ENCODE assay signal across 8 mouse cellular contexts in genomic region chr6:87335091-87335934, GRCm38 (mm10). TPM values are rescaled to one million over a fixed set of nuclear protein-coding genes. Genes with fewer than 3 reads are reported as not detected.
DNase-seq lines count a peak whose midpoint lies in the region; ATAC-seq and TF ChIP-seq lines count a peak whose summit lies in the region.

Antxr1 (minus strand) TSS chr6:87335821.

- no peaks in the 10 kb centered on the region for H3K9me3 ChIP-seq in ES-E14 (ENCODE audit: control insufficient read depth, insufficient read depth, low read depth, low read length)
- H3K9me3 ChIP-seq in forebrain, embryonic 16.5 days (ENCODE audit: control insufficient read depth, low read length): no peaks in the 10 kb centered on the region
- no peaks in the 10 kb centered on the region for H3K9me3 ChIP-seq in lung, embryonic 14.5 days (ENCODE audit: low read depth, low read length)

- peak within 1 kb of the TSS; percentile 63 for H3K4me3 ChIP-seq in ES-E14 (ENCODE audit: insufficient read depth in 1 of 2, low read depth in 1 of 2, low read length in 2 of 2, poor library complexity in 1 of 2, severe bottlenecking in 1 of 2)
- peak within 1 kb of the TSS; percentile 82 for H3K4me3 ChIP-seq in forebrain, embryonic 16.5 days (replicated peaks; ENCODE audit: low read length)
- peak within 1 kb of the TSS; percentile 63 for H3K4me3 ChIP-seq in layer of hippocampus, adult 2 months
- H3K4me3 ChIP-seq in lung, embryonic 14.5 days (ENCODE audit: low read depth, low read length): peak within 1 kb of the TSS; percentile 72

- no peak within 1 kb of the TSS for H3K27ac ChIP-seq in ES-E14 (ENCODE audit: insufficient read depth, low read depth, low read length, poor library complexity, severe bottlenecking)
- H3K27ac ChIP-seq in forebrain, embryonic 16.5 days (ENCODE audit: low read length): peak within 1 kb of the TSS; percentile 5; the same call in 1 of the 2 replicates
- peak within 1 kb of the TSS; percentile 90 for H3K27ac ChIP-seq in layer of hippocampus, adult 2 months
- H3K27ac ChIP-seq in lung, embryonic 14.5 days (ENCODE audit: low read depth): peak within 1 kb of the TSS; percentile 95

- WGBS in forebrain, embryonic 16.5 days: under 1% methylated on average over 54 of the region's 54 CpGs
- under 1% methylated on average over 54 of the region's 54 CpGs for WGBS in lung, embryonic 14.5 days

- TF ChIP-seq CTCF in layer of hippocampus, adult 2 months (conservative IDR thresholded peaks at IDR 0.05): peak; percentile 78
- TF ChIP-seq CTCF in lung, embryonic 14.5 days (IDR thresholded peaks at IDR 0.05; ENCODE audit: low read depth): peak; percentile 63

- peak; percentile 71 for ATAC-seq in forebrain, embryonic 16.5 days
- ATAC-seq in lung, embryonic 14.5 days (ENCODE audit: insufficient read depth): peak; percentile 72

- no peaks in the 10 kb centered on the region for H3K36me3 ChIP-seq in ES-E14 (ENCODE audit: control insufficient read depth, insufficient read depth, low read length, poor library complexity, severe bottlenecking)
- H3K36me3 ChIP-seq in forebrain, embryonic 16.5 days (ENCODE audit: control insufficient read depth, insufficient read depth): no peaks in the 10 kb centered on the region
- H3K36me3 ChIP-seq in lung, embryonic 14.5 days (ENCODE audit: insufficient read depth): no peaks in the 10 kb centered on the region

- intact Hi-C loops in heart, postnatal 25 days (cut with DNase I): loop anchor here (1.0 kb wide), 1 partner anchor 234 kb away; no protein-coding TSS in a partner anchor

- H3K4me2 ChIP-seq in forebrain, embryonic 16.5 days (ENCODE audit: low read length): peak within 1 kb of the TSS; percentile 98
- H3K4me2 ChIP-seq in lung, embryonic 14.5 days: peak within 1 kb of the TSS; percentile 77

- peak within 1 kb of the TSS; percentile 31 for H3K9ac ChIP-seq in ES-E14 (ENCODE audit: insufficient read depth, low read depth, low read length, poor library complexity, severe bottlenecking)
- H3K9ac ChIP-seq in forebrain, embryonic 16.5 days (replicated peaks; ENCODE audit: low read depth, low read length): peak within 1 kb of the TSS; percentile 78
- peak within 1 kb of the TSS; percentile 89 for H3K9ac ChIP-seq in lung, embryonic 14.5 days

- H3K4me1 ChIP-seq in ES-E14 (ENCODE audit: control insufficient read depth in 2 of 2, insufficient read depth in 2 of 2, low read length in 2 of 2, poor library complexity in 1 of 2): no peaks in the 10 kb centered on the region
- H3K4me1 ChIP-seq in forebrain, embryonic 16.5 days (replicated peaks; ENCODE audit: control insufficient read depth, insufficient read depth, low read length): peaks cover 18% of the 10 kb centered on the region
- peaks cover 18% of the 10 kb centered on the region for H3K4me1 ChIP-seq in lung, embryonic 14.5 days (ENCODE audit: insufficient read depth)

- in situ Hi-C loops in ES-E14 (cut with MboI; ENCODE audit: low sequenced_read_pairs in 2 of 2, unreplicated experiment in 2 of 2): no loop called here

- no peaks in the 10 kb centered on the region for H3K27me3 ChIP-seq in forebrain, embryonic 16.5 days (replicated peaks; ENCODE audit: control insufficient read depth, insufficient read depth, low read length)
- no peaks in the 10 kb centered on the region for H3K27me3 ChIP-seq in lung, embryonic 14.5 days (ENCODE audit: insufficient read depth, low read length)

- DNase-seq in ES-E14 (ENCODE audit: low read depth, low spot score): peak; percentile 37
- peak; percentile 52 for DNase-seq in brain, adult 2 months (ENCODE audit: low read depth, low spot score)
- peak; percentile 27 for DNase-seq in heart, postnatal 25 days (ENCODE audit: low spot score)
- peak in 1 of 2 experiments; percentile 48 for DNase-seq in layer of hippocampus, adult 2 months (ENCODE audit: low spot score in 2 of 2)
- DNase-seq in lung, embryonic 14.5 days: peak; percentile 83
- peak; percentile 61 for DNase-seq in ovary, postnatal 10 days (ENCODE audit: low spot score)
- peak; percentile 52 for DNase-seq in urinary bladder, postnatal 25 days (ENCODE audit: low spot score)

TF ChIP-seq in ES-E14, 5 proteins besides CTCF, POLR2A, EP300 and RAD21:
- TF ChIP-seq ZC3H11A (IDR thresholded peaks at IDR 0.05; ENCODE audit: borderline replicate concordance, low read depth, low read length) (no peak), HCFC1 (IDR thresholded peaks at IDR 0.05; ENCODE audit: borderline replicate concordance, insufficient read depth, low read length) (no peak), CHD2 (IDR thresholded peaks at IDR 0.05; ENCODE audit: low read depth, low read length) (no peak), MAFK (IDR thresholded peaks at IDR 0.05; ENCODE audit: insufficient read depth, low read depth, low read length) (no peak), ZNF384 (IDR thresholded peaks at IDR 0.05; ENCODE audit: low read depth, low read length) (peak; percentile 100)

RNA-seq across cellular contexts. Expression of gene Antxr1, which starts in this region (rescaled TPM):
- 2.0 and 2.5 TPM in 2 replicates for total RNA-seq in ES-E14 (2012; rRNA removed)
- 3.1 and 3.2 TPM in 2 replicates for polyA plus RNA-seq in forebrain, embryonic 16.5 days (2015; fragmentation: Nextera tagmentation; extraction: Ambion mirVana)
- total RNA-seq in heart, postnatal 25 days (2021): 10 to 100 TPM in 1 of 2 experiments, 1 to 10 TPM in 1; 9.8 to 11.7 TPM
- 10 to 100 TPM in 1 of 2 experiments, 1 to 10 TPM in 1; 9.7 to 10.7 TPM for total RNA-seq in layer of hippocampus, adult 2 months (2021)
- polyA plus RNA-seq in lung, embryonic 14.5 days (2014; fragmentation: Nextera tagmentation; extraction: Ambion mirVana): 15.5 and 16.8 TPM in 2 replicates

Comparison
In these comparisons a context has a peak if more than half of its experiments do, and no peak if none do; other contexts are left out.
1. H3K9ac ChIP-seq: peak in every context shown above with its lines; median percentile 89 in lung, embryonic 14.5 days; 78 in forebrain, embryonic 16.5 days; 31 in ES-E14.